Mouse (Mus musculus) lung, postnatal 0 days (tissue): ENCODE data around the gene Ccdc181. TPM values are rescaled to one million over a fixed set of nuclear protein-coding genes. Genes with fewer than 3 reads are reported as not detected.
A peak's percentile ranks its signal among the peaks of the same experiment; 100 is the strongest.

Experiments used
- ATAC-seq: fragments of 200-750 bp; cut with Nextera tagmentation; 2 replicates; pipeline ENCODE4 v1.8.0; 2017; ENCODE audit warnings: moderate library complexity
- DNase-seq: peaks from one replicate; pipeline ENCODE4 v3.0.0-alpha.2; 2016; ENCODE audit warnings: low spot score
- H3K27ac ChIP-seq: fragments of 300-500 bp; sonication (generic); 2 replicates; pipeline ENCODE4 v1.5.1; 2014; ENCODE audit warnings: antibody characterized with exemption, mild to moderate bottlenecking, low read length, mixed read lengths
- H3K27me3 ChIP-seq: fragments of 300-500 bp; sonication (generic); replicated peaks from 2 replicates; pipeline ENCODE4 v1.6.1; 2014; ENCODE audit warnings: low read length, mixed read lengths; ENCODE audit not compliant: insufficient read depth
- H3K36me3 ChIP-seq: fragments of 300-500 bp; sonication (generic); 2 replicates; pipeline ENCODE4 v1.6.1; 2014; ENCODE audit warnings: low read length, mixed read lengths; ENCODE audit not compliant: insufficient read depth
- H3K4me1 ChIP-seq: fragments of 300-500 bp; sonication (generic); 2 replicates; pipeline ENCODE4 v1.6.1; 2014; ENCODE audit warnings: antibody characterized with exemption, low read depth, low read length, mixed read lengths; ENCODE audit not compliant: insufficient read depth
- H3K4me2 ChIP-seq: fragments of 300-500 bp; sonication (generic); replicated peaks from 2 replicates; pipeline ENCODE4 v1.6.1; 2014; ENCODE audit warnings: low read depth, mild to moderate bottlenecking, low read length, moderate library complexity, mixed read lengths
- H3K4me3 ChIP-seq: fragments of 300-500 bp; sonication (generic); 2 replicates; pipeline ENCODE4 v1.5.1; 2014; ENCODE audit warnings: low read depth, low read length
- H3K9ac ChIP-seq: fragments of 300-500 bp; sonication (generic); replicated peaks from 2 replicates; pipeline ENCODE4 v1.6.1; 2014; ENCODE audit warnings: low read depth, mild to moderate bottlenecking
- H3K9me3 ChIP-seq: fragments of 300-500 bp; sonication (generic); 2 replicates; pipeline ENCODE4 v1.6.1; 2016; ENCODE audit warnings: low read length, mixed read lengths
- CTCF ChIP-seq: IDR thresholded peaks from 2 replicates; pipeline ENCODE4 v1.5.1; 2016; ENCODE audit warnings: antibody characterized with exemption, mild to moderate bottlenecking
- EP300 ChIP-seq: IDR thresholded peaks from 2 replicates; pipeline ENCODE4 v1.6.1; 2016; ENCODE audit warnings: antibody characterized with exemption, mild to moderate bottlenecking, control low read depth
- WGBS: fragments of 180-500 bp; shearing (Covaris S2); extraction: QIAGEN DNeasy Blood & Tissue Kit; methylation state at CpG from one replicate; pipeline ENCODE4 v1.1.7; 2014; 5-methylcytosine and 5-hydroxymethylcytosine counted together
- polyA plus RNA-seq: library from polyadenylated mRNA; unstranded; fragments of >200 nt; fragmentation: Nextera tagmentation; extraction: Ambion mirVana; gene quantifications from 2 replicates; pipeline ENCODE4 v1.2.1, GENCODE M21; 2015

Ccdc181 gene
- polyA plus RNA-seq, 1 experiment from 2014 or later = 14.4 TPM

GRCm38 (mm10) chr1:164251438-164251837 is 23.9 kb upstream of the Ccdc181 start:
- H3K9me3 ChIP-seq = no peaks in the 10 kb centered on the region
- TF ChIP-seq CTCF (no peak), EP300 (no peak)
- no peak overlapping the region for H3K27ac ChIP-seq
- no peaks in the 10 kb centered on the region for H3K36me3 ChIP-seq
- no peak overlapping the region for H3K4me3 ChIP-seq
- no peaks in the 10 kb centered on the region for H3K27me3 ChIP-seq
- WGBS = 81% methylated on average over 1 of the region's 1 CpGs
- H3K9ac ChIP-seq = no peak overlapping the region
- H3K4me2 ChIP-seq = no peak overlapping the region
- ATAC-seq (no peak), DNase-seq (no peak)
- H3K4me1 ChIP-seq = peaks cover 14% of the 10 kb centered on the region; the same call in 1 of the 2 replicates

GRCm38 (mm10) chr1:164252551-164252950 is 22.8 kb upstream of the Ccdc181 start:
- Histone ChIP-seq H3K4me3 (no peak overlapping the region), H3K4me2 (no peak overlapping the region), H3K9ac (no peak overlapping the region), H3K4me1 (peaks cover 14% of the 10 kb centered on the region; the same call in 1 of the 2 replicates), H3K9me3 (no peaks in the 10 kb centered on the region), H3K27ac (no peak overlapping the region), H3K27me3 (no peaks in the 10 kb centered on the region), H3K36me3 (0 out of 2 replicates have a peak, but pooled peaks cover 4% of the 10 kb centered on the region)
- no peak for ATAC-seq
- no peak for DNase-seq
- 45% methylated on average over 5 of the region's 5 CpGs for WGBS
- no peak for TF ChIP-seq CTCF
- no peak for TF ChIP-seq EP300

- no peak overlapping the region for H3K27ac ChIP-seq
- 65% methylated on average over 3 of the region's 3 CpGs for WGBS
- H3K9ac ChIP-seq = no peak overlapping the region
- H3K27me3 ChIP-seq = no peaks in the 10 kb centered on the region
- no peak overlapping the region for H3K4me3 ChIP-seq
- no peaks in the 10 kb centered on the region for H3K9me3 ChIP-seq
- no peak overlapping the region for H3K4me2 ChIP-seq
- no peak for TF ChIP-seq CTCF
- no peak for TF ChIP-seq EP300
- peaks cover 9% of the 10 kb centered on the region; the same call in 1 of the 2 replicates for H3K4me1 ChIP-seq
- 0 out of 2 replicates have a peak, but pooled peaks cover 4% of the 10 kb centered on the region for H3K36me3 ChIP-seq
- ATAC-seq = no peak
- no peak for DNase-seq
Observed at GRCm38 (mm10) chr1:164254836-164255235, 20.5 kb upstream of the Ccdc181 start.

GRCm38 (mm10) chr1:164260171-164261028 is 15.0 kb upstream of the Ccdc181 start:
- Histone ChIP-seq H3K36me3 (peaks cover 7% of the 10 kb centered on the region; the same call in 1 of the 2 replicates), H3K27me3 (no peaks in the 10 kb centered on the region), H3K27ac (no peak overlapping the region), H3K9ac (no peak overlapping the region), H3K4me1 (no peaks in the 10 kb centered on the region), H3K4me3 (no peak overlapping the region), H3K4me2 (no peak overlapping the region), H3K9me3 (no peaks in the 10 kb centered on the region)
- DNase-seq = peak; percentile 41
- ATAC-seq = peak; percentile 57
- TF ChIP-seq CTCF = no peak
- TF ChIP-seq EP300 = peak; percentile 66
- whole genome bisulfite sequencing = 65% methylated on average over 16 of the region's 16 CpGs

GRCm38 (mm10) chr1:164261553-164261952 is 13.8 kb upstream of the Ccdc181 start:
- TF ChIP-seq CTCF (no peak), EP300 (peak; percentile 70)
- 69% methylated on average over 7 of the region's 7 CpGs for WGBS
- no peak overlapping the region for H3K27ac ChIP-seq
- no peak overlapping the region for H3K4me3 ChIP-seq
- no peak overlapping the region for H3K4me2 ChIP-seq
- no peaks in the 10 kb centered on the region for H3K4me1 ChIP-seq
- peak; percentile 91 for ATAC-seq
- peaks cover 7% of the 10 kb centered on the region; the same call in 1 of the 2 replicates for H3K36me3 ChIP-seq
- DNase-seq = peak; percentile 91
- H3K9me3 ChIP-seq = no peaks in the 10 kb centered on the region
- no peaks in the 10 kb centered on the region for H3K27me3 ChIP-seq
- H3K9ac ChIP-seq = no peak overlapping the region

- Histone ChIP-seq H3K4me2 (no peak overlapping the region), H3K4me1 (no peaks in the 10 kb centered on the region; the same call in 1 of the 2 replicates), H3K4me3 (no peak overlapping the region), H3K27ac (no peak overlapping the region), H3K9me3 (no peaks in the 10 kb centered on the region), H3K36me3 (no peaks in the 10 kb centered on the region), H3K27me3 (no peaks in the 10 kb centered on the region), H3K9ac (no peak overlapping the region)
- TF ChIP-seq EP300 (no peak), CTCF (no peak)
- 83% methylated on average over 7 of the region's 7 CpGs for WGBS
- ATAC-seq = no peak
- no peak for DNase-seq
Observed at GRCm38 (mm10) chr1:164270941-164271340, 4.4 kb upstream of the Ccdc181 start.
